Mouse (Mus musculus) neural tube, embryonic 15.5 days (tissue): ENCODE results near the gene Rtkn2. TPM values are rescaled to one million over a fixed set of nuclear protein-coding genes. Genes with fewer than 3 reads are reported as not detected.

Experiments used
- polyA plus RNA-seq: library from polyadenylated mRNA; unstranded; fragments of >200 nt; fragmentation: Nextera tagmentation; extraction: Ambion mirVana; gene quantifications from 2 replicates; pipeline ENCODE4 v1.2.1, GENCODE M21; 2015

The Rtkn2 gene
- polyA plus RNA-seq, 1 experiment from 2014 or later, result 2.6 TPM

Other genes with a start within 250 kb of the Rtkn2 start
- 4.0 TPM in 2 replicates for gene Zfp365, start 66.9 kb upstream of the Rtkn2 start, polyA plus RNA-seq